Mouse (Mus musculus): Measurements from ENCODE around the gene Ghr.

Ghr gene

GRCm38 (mm10) chr15:3295986-3296385 is 287.3 kb downstream of the Ghr start:
- DNase-seq (ENCODE audit: low read depth, low spot score): no peak

- DNase-seq (ENCODE audit: low read depth, low spot score): no peak
Observed at GRCm38 (mm10) chr15:3293477-3293876, 289.8 kb downstream of the Ghr start.

- no peak for DNase-seq (ENCODE audit: low read depth, low spot score)
Observed at GRCm38 (mm10) chr15:3290435-3290834, 292.9 kb downstream of the Ghr start.

GRCm38 (mm10) chr15:3286032-3286431 is 297.3 kb downstream of the Ghr start:
- DNase-seq (ENCODE audit: low read depth, low spot score): no peak

GRCm38 (mm10) chr15:3281737-3282136 is 301.6 kb downstream of the Ghr start:
- no peak for DNase-seq (ENCODE audit: low read depth, low spot score)

GRCm38 (mm10) chr15:3281216-3281615 is 302.1 kb downstream of the Ghr start:
- DNase-seq (ENCODE audit: low read depth, low spot score): no peak

- no peak for DNase-seq (ENCODE audit: low read depth, low spot score)
Observed at GRCm38 (mm10) chr15:3279242-3279641, 304.1 kb downstream of the Ghr start.

- DNase-seq (ENCODE audit: low read depth, low spot score): no peak
Observed at GRCm38 (mm10) chr15:3277391-3277790, 305.9 kb downstream of the Ghr start.

- no peak for DNase-seq (ENCODE audit: low read depth, low spot score)
Observed at GRCm38 (mm10) chr15:3273191-3273590, 310.1 kb downstream of the Ghr start.

GRCm38 (mm10) chr15:3271216-3271615 is 312.1 kb downstream of the Ghr start:
- no peak for DNase-seq (ENCODE audit: low read depth, low spot score)

GRCm38 (mm10) chr15:3270646-3271077 is 312.6 kb downstream of the Ghr start:
- DNase-seq (ENCODE audit: low read depth, low spot score): peak; percentile 73

- DNase-seq (ENCODE audit: low read depth, low spot score): peak; percentile 64
Observed at GRCm38 (mm10) chr15:3269996-3270645, 313.2 kb downstream of the Ghr start.

GRCm38 (mm10) chr15:3269496-3269895 is 313.8 kb downstream of the Ghr start:
- peak; percentile 47 for DNase-seq (ENCODE audit: low read depth, low spot score)

GRCm38 (mm10) chr15:3268247-3268646 is 315.0 kb downstream of the Ghr start, which contains the start of gene Selenop:
TSS of gene Selenop (plus strand) at chr15:3268547.
- DNase-seq (ENCODE audit: low read depth, low spot score): no peak
